Mouse (Mus musculus): ENCODE measurements at regions not wholly inside any gene's neighbourhood (a gene's known extent, or its start where the extent isn't known, plus 50 kb on each side); places are given as distances from the start of the nearest gene placed in this dataset.

DNA sequence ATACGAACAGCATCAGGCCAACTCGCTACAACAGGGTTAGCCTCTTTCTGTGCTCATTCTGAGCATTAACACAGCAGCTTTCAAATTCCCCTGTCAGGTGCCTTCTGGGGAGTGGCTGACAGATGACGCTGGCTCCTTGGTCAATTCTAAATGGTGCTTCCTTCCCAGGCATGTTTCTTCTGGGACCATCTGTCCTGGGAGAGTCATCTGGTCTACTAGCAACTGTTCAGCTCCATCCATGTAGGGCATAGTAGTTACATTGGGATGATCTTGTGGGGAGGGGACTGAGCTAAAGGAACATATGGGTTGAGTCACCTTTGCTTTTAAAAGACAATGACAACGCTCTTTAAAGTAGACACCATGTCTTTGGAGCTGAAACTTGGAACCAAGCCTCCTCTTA, 183.5 kb downstream of the Fndc1 start:
- no peak overlapping the region for H3K9ac ChIP-seq (ENCODE audit: low read length)
- no peaks in the 10 kb centered on the region; the same call in 1 of the 2 replicates for H3K9me3 ChIP-seq (replicated peaks; ENCODE audit: control insufficient read depth, low read length)
- H3K4me1 ChIP-seq (ENCODE audit: control insufficient read depth, insufficient read depth, low read length), result peaks cover 9% of the 10 kb centered on the region
- H3K4me3 ChIP-seq (ENCODE audit: low read length), result no peak overlapping the region
- WGBS, result 87% methylated on average over 4 of the region's 4 CpGs
- no peaks in the 10 kb centered on the region for H3K27me3 ChIP-seq (ENCODE audit: control insufficient read depth, insufficient read depth, low read length)
- H3K36me3 ChIP-seq (ENCODE audit: control insufficient read depth, insufficient read depth), result no peaks in the 10 kb centered on the region
- no peak overlapping the region for H3K4me2 ChIP-seq (ENCODE audit: low read depth, low read length)
- no peak for ATAC-seq (replicated peaks; ENCODE audit: extremely low read depth, insufficient read depth, low FRiP score)
- H3K27ac ChIP-seq (ENCODE audit: low read length), result no peak overlapping the region

DNA sequence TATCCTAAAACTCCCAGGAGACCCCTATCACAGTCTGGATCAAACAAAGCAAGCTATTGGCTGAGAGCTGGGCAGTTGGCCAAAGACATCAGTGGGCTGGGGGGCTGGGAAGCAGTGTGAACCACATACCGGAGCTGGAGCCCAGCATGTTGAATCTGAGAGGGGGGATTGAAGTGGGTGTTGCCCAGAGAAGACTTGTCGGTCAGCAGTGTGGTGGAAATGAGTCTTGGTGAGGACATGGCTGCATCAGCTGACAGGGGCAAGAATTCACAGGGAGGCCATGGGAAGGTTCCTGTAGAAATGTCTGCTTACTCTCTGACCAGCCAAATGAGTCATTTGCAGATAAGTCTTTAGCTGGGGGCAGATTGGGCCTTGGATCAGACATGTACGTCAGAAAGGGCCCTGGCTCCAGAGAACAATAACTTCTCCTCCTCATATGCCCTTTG, 184.6 kb downstream of the Fndc1 start:
- WGBS, result 9% methylated on average over 3 of the region's 3 CpGs
- Histone ChIP-seq H3K9ac (ENCODE audit: low read length) (no peak overlapping the region), H3K27ac (ENCODE audit: low read length) (no peak overlapping the region), H3K4me1 (ENCODE audit: control insufficient read depth, insufficient read depth, low read length) (peaks cover 9% of the 10 kb centered on the region), H3K4me2 (ENCODE audit: low read depth, low read length) (no peak overlapping the region), H3K4me3 (ENCODE audit: low read length) (no peak overlapping the region), H3K9me3 (replicated peaks; ENCODE audit: control insufficient read depth, low read length) (no peaks in the 10 kb centered on the region), H3K36me3 (ENCODE audit: control insufficient read depth, insufficient read depth) (no peaks in the 10 kb centered on the region), H3K27me3 (ENCODE audit: control insufficient read depth, insufficient read depth, low read length) (no peaks in the 10 kb centered on the region)
- ATAC-seq (replicated peaks; ENCODE audit: extremely low read depth, insufficient read depth, low FRiP score), result peak; percentile 70

DNA sequence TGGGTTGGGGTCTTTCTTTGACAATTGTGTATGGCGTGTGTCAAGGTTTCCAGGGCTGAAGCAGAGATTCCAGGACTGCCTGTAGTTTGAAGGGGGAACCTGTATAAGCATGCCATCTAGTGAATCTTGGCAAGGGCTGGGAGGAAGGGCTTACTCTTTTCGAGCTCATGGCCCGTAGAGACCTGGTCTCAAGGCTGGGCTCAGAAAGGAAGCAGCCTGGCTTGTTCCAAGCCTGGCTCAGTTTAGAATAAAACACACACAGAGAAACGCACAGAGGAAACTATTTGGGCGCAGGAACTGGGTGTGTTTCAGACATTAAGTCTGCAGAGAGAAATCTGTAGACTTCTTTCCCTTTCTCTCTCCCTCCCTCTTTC, 192.8 kb downstream of the Fndc1 start:
- WGBS, result 39% methylated on average over 5 of the region's 5 CpGs
- no peak for ATAC-seq (replicated peaks; ENCODE audit: extremely low read depth, insufficient read depth, low FRiP score)
- H3K27ac ChIP-seq (ENCODE audit: low read length), result peak overlapping the region; percentile 52

DNA sequence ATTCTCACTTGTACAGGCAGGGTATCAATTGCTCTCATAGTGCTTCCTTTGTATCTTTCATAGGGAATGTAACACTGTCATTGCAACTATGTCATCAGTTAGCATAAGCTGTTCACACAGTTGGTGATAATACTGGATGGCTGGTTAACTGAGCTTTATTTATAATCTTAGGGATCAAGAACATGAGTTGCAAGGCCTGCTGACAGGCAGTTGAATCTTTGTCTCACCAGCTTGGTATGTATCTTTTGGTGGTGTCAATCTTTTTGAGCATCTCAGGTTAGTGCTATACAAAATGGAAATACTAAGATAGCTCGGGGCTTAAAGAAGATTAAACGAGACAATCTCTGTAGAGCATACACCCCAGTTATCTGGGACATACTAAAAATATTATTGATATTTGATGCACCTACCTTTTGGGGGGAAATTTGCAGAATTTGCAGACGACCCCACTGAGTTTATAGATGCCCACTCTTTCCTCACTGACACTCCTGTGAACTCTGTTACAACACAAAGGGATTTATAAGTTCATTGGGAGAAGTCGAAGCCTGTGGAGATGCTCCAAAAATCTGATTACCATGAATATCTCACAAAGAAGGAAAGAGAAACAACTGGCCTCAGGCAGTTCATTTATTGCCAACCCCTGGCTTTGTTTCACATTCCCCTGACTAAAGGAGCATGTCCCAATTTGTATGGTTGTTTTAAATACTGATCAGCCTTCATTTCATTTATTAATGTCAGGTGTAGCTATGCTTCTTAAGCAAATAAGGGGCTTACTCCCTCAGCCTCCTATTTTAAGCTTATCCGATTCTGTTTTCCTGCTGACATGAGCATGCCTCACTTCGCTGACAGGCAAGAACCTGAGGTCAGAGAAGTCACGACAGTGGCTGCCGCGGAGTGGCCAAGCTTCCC, 193.5 kb downstream of the Fndc1 start:
- Histone ChIP-seq H3K9ac (ENCODE audit: low read length) (no peak overlapping the region), H3K4me3 (ENCODE audit: low read length) (no peak overlapping the region), H3K36me3 (ENCODE audit: control insufficient read depth, insufficient read depth) (no peaks in the 10 kb centered on the region), H3K4me2 (ENCODE audit: low read depth, low read length) (peak overlapping the region; percentile 37; the same call in 1 of the 2 replicates), H3K9me3 (replicated peaks; ENCODE audit: control insufficient read depth, low read length) (peaks cover 5% of the 10 kb centered on the region; the same call in 1 of the 2 replicates), H3K4me1 (ENCODE audit: control insufficient read depth, insufficient read depth, low read length) (peaks cover 9% of the 10 kb centered on the region; the same call in 1 of the 2 replicates), H3K27ac (ENCODE audit: low read length) (peak overlapping the region; percentile 52), H3K27me3 (ENCODE audit: control insufficient read depth, insufficient read depth, low read length) (no peaks in the 10 kb centered on the region)
- WGBS, result 37% methylated on average over 9 of the region's 9 CpGs
- ATAC-seq (replicated peaks; ENCODE audit: extremely low read depth, insufficient read depth, low FRiP score), result no peak

More for the DNA sequence above, 192.8 kb downstream of the Fndc1 start:
- Histone ChIP-seq H3K27me3 (ENCODE audit: control insufficient read depth, insufficient read depth, low read length) (no peaks in the 10 kb centered on the region), H3K9ac (ENCODE audit: low read length) (no peak overlapping the region), H3K9me3 (replicated peaks; ENCODE audit: control insufficient read depth, low read length) (peaks cover 4% of the 10 kb centered on the region; the same call in 1 of the 2 replicates), H3K4me1 (ENCODE audit: control insufficient read depth, insufficient read depth, low read length) (peaks cover 9% of the 10 kb centered on the region; the same call in 1 of the 2 replicates), H3K36me3 (ENCODE audit: control insufficient read depth, insufficient read depth) (no peaks in the 10 kb centered on the region), H3K4me2 (ENCODE audit: low read depth, low read length) (peak overlapping the region; percentile 37; the same call in 1 of the 2 replicates), H3K4me3 (ENCODE audit: low read length) (no peak overlapping the region)

DNA sequence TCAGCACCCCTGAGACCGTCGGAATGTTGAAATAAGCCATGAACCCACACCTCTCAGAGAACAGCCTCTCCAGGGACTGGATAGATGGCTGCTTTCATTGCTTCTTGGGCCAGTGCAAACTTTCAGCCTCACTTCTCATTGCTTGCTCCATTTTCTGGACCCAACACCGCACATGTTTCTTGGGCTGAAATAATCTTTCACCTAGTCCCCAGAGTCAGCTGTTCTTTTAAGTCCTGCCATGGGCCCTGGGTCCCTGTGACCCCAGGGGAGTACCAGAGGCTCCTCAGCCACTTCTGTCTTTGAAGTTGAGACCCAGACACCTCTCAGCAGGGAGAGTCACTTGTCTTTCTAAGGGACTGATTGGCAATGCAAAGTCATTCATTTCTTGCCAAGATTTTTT, 201.4 kb downstream of the Fndc1 start:
- ATAC-seq (replicated peaks; ENCODE audit: extremely low read depth, insufficient read depth, low FRiP score), result no peak
- H3K27ac ChIP-seq (ENCODE audit: low read length), result no peak overlapping the region
- no peak overlapping the region for H3K4me2 ChIP-seq (ENCODE audit: low read depth, low read length)
- H3K9ac ChIP-seq (ENCODE audit: low read length), result no peak overlapping the region
- WGBS, result 77% methylated on average over 3 of the region's 3 CpGs
- H3K9me3 ChIP-seq (replicated peaks; ENCODE audit: control insufficient read depth, low read length), result peaks cover 5% of the 10 kb centered on the region; the same call in 1 of the 2 replicates
- no peaks in the 10 kb centered on the region for H3K4me1 ChIP-seq (ENCODE audit: control insufficient read depth, insufficient read depth, low read length)
- H3K36me3 ChIP-seq (ENCODE audit: control insufficient read depth, insufficient read depth), result no peaks in the 10 kb centered on the region
- no peaks in the 10 kb centered on the region for H3K27me3 ChIP-seq (ENCODE audit: control insufficient read depth, insufficient read depth, low read length)
- no peak overlapping the region for H3K4me3 ChIP-seq (ENCODE audit: low read length)

DNA sequence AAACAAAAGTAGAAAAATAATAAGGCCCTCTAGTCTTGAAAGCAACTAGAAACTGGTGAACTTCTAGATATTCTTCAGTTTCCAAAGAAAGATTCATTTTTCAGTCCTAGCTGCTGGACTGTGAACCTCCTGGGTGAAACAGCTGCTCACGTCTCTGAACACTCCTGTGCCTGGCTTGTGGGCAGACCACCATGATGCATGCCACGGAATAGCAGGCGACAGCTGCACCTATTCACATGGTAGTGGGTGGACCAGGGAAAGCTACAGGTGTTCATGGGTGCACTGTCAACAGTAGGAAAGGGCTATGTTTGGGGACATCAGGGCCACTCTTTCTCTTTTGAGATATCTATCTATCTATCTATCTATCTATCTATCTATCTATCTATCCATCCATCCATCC, 203.7 kb downstream of the Fndc1 start:
- Histone ChIP-seq H3K27ac (ENCODE audit: low read length) (no peak overlapping the region), H3K9ac (ENCODE audit: low read length) (no peak overlapping the region), H3K36me3 (ENCODE audit: control insufficient read depth, insufficient read depth) (no peaks in the 10 kb centered on the region), H3K4me1 (ENCODE audit: control insufficient read depth, insufficient read depth, low read length) (no peaks in the 10 kb centered on the region), H3K4me3 (ENCODE audit: low read length) (no peak overlapping the region), H3K9me3 (replicated peaks; ENCODE audit: control insufficient read depth, low read length) (no peaks in the 10 kb centered on the region; the same call in 1 of the 2 replicates), H3K4me2 (ENCODE audit: low read depth, low read length) (no peak overlapping the region), H3K27me3 (ENCODE audit: control insufficient read depth, insufficient read depth, low read length) (no peaks in the 10 kb centered on the region)
- WGBS, result 78% methylated on average over 3 of the region's 3 CpGs
- ATAC-seq (replicated peaks; ENCODE audit: extremely low read depth, insufficient read depth, low FRiP score), result no peak

DNA sequence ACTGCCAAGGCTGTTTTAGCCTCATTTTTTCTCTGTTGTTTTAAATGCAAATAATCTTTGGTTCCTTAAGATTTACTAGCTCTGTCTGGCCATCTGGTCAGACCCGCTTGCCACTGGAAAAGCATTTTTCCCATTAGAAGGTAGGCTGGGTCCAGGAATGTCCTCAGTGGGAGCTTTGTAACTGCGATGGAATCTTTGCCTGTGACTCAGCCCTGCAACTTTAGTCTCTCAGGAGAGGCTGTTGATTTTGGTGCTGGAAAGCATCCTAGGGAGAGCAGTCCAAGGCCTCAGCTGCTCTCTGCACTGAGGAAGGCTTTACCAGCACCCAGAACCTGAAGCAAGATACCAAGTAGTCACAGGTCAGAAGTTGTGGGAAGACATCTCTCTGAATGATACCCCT, 205.8 kb downstream of the Fndc1 start:
- Histone ChIP-seq H3K9ac (ENCODE audit: low read length) (no peak overlapping the region), H3K36me3 (ENCODE audit: control insufficient read depth, insufficient read depth) (no peaks in the 10 kb centered on the region), H3K9me3 (replicated peaks; ENCODE audit: control insufficient read depth, low read length) (no peaks in the 10 kb centered on the region; the same call in 1 of the 2 replicates), H3K4me3 (ENCODE audit: low read length) (no peak overlapping the region), H3K4me1 (ENCODE audit: control insufficient read depth, insufficient read depth, low read length) (no peaks in the 10 kb centered on the region), H3K4me2 (ENCODE audit: low read depth, low read length) (no peak overlapping the region), H3K27me3 (ENCODE audit: control insufficient read depth, insufficient read depth, low read length) (no peaks in the 10 kb centered on the region), H3K27ac (ENCODE audit: low read length) (no peak overlapping the region)
- ATAC-seq (replicated peaks; ENCODE audit: extremely low read depth, insufficient read depth, low FRiP score), result no peak
- WGBS, result 73% methylated on average over 2 of the region's 2 CpGs

DNA sequence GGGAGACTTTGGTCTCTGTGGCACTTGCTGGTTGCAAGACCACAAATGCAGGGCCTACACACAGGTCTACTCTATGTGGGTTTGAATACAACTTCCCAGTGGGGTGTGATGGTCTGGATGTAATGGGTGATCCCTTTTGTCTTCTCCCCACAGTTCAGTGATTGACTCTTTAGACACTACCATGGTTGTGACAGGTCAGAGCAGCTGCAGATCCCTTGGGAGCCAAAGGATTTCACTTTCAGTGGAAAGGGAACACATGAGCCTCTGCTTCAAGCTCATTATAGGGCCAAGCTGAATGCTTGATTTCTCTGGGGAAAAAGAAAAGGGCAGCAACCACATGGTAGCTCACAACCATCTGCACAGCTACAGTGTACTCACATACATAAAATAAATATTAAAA, 206.9 kb downstream of the Fndc1 start:
- H3K9ac ChIP-seq (ENCODE audit: low read length), result no peak overlapping the region
- H3K4me2 ChIP-seq (ENCODE audit: low read depth, low read length), result no peak overlapping the region
- no peaks in the 10 kb centered on the region for H3K36me3 ChIP-seq (ENCODE audit: control insufficient read depth, insufficient read depth)
- H3K27ac ChIP-seq (ENCODE audit: low read length), result no peak overlapping the region
- no peaks in the 10 kb centered on the region for H3K4me1 ChIP-seq (ENCODE audit: control insufficient read depth, insufficient read depth, low read length)
- ATAC-seq (replicated peaks; ENCODE audit: extremely low read depth, insufficient read depth, low FRiP score), result no peak
- no peaks in the 10 kb centered on the region; the same call in 1 of the 2 replicates for H3K9me3 ChIP-seq (replicated peaks; ENCODE audit: control insufficient read depth, low read length)
- H3K4me3 ChIP-seq (ENCODE audit: low read length), result no peak overlapping the region
- H3K27me3 ChIP-seq (ENCODE audit: control insufficient read depth, insufficient read depth, low read length), result no peaks in the 10 kb centered on the region

DNA sequence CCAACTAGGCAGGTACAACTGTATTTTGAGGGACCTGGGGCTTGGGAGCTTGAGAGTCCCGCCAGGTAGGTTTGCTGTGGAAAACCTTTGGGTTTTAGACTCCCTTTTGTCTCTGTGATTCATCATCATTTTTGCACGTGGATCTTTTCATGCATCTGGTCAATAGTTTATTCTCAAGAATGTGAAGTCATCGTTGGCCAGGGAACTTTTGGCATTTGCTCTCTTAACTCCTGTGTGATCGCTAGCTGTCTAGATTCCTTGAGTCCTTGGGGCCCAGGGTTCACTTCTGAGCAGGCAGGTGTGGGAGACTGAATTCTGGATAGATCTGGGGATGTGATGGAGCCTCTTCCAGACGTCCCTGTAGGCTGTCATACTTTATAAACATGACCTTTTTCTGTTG, 207.5 kb downstream of the Fndc1 start:
- Histone ChIP-seq H3K36me3 (ENCODE audit: control insufficient read depth, insufficient read depth) (no peaks in the 10 kb centered on the region), H3K27me3 (ENCODE audit: control insufficient read depth, insufficient read depth, low read length) (no peaks in the 10 kb centered on the region), H3K4me2 (ENCODE audit: low read depth, low read length) (no peak overlapping the region), H3K27ac (ENCODE audit: low read length) (no peak overlapping the region), H3K4me1 (ENCODE audit: control insufficient read depth, insufficient read depth, low read length) (no peaks in the 10 kb centered on the region), H3K9me3 (replicated peaks; ENCODE audit: control insufficient read depth, low read length) (no peaks in the 10 kb centered on the region; the same call in 1 of the 2 replicates), H3K9ac (ENCODE audit: low read length) (no peak overlapping the region), H3K4me3 (ENCODE audit: low read length) (no peak overlapping the region)
- ATAC-seq (replicated peaks; ENCODE audit: extremely low read depth, insufficient read depth, low FRiP score), result no peak
- 58% methylated on average over 5 of the region's 5 CpGs for WGBS

Measured in heart, embryonic 16.5 days (tissue).